Mouse (Mus musculus): ENCODE measurements around the gene Samm50.
"Not testable (repeated sequence)": the region's sequence is repeated elsewhere in the genome, so short reads cannot be mapped to it uniquely, and the experiment has no call there.

The Samm50 gene

GRCm38 (mm10) chr15:84192058-84192791 lies at the start of gene Samm50:
Samm50 (plus strand) TSS chr15:84192241.
- DNase-seq (ENCODE audit: low spot score in 2 of 2) = peak; percentile 87 to 94

- no peak for DNase-seq (ENCODE audit: low spot score in 2 of 2)
Measured at GRCm38 (mm10) chr15:84156158-84156557, 35.9 kb upstream of the Samm50 start.

- DNase-seq (ENCODE audit: low spot score in 2 of 2) = not testable (repeated sequence)
Measured at GRCm38 (mm10) chr15:84157530-84157929, 34.5 kb upstream of the Samm50 start.

GRCm38 (mm10) chr15:84161871-84162270 lies 30.2 kb upstream of the Samm50 start:
- DNase-seq (ENCODE audit: low spot score in 2 of 2) = no peak

GRCm38 (mm10) chr15:84166818-84167217 lies 25.2 kb upstream of the Samm50 start:
- no peak for DNase-seq (ENCODE audit: low spot score in 2 of 2)

GRCm38 (mm10) chr15:84167600-84167999 lies 24.4 kb upstream of the Samm50 start, which contains the start of gene Pnpla3:
Pnpla3 (plus strand) TSS chr15:84167837.
- peak; percentile 92 to 97 for DNase-seq (ENCODE audit: low spot score in 2 of 2)

- DNase-seq (ENCODE audit: low spot score in 2 of 2) = peak in 1 of 2 experiments; percentile 22
Measured at GRCm38 (mm10) chr15:84168170-84169161, 23.6 kb upstream of the Samm50 start.

- DNase-seq (ENCODE audit: low spot score in 2 of 2) = no peak
Measured at GRCm38 (mm10) chr15:84169511-84169910, 22.5 kb upstream of the Samm50 start.

DNA sequence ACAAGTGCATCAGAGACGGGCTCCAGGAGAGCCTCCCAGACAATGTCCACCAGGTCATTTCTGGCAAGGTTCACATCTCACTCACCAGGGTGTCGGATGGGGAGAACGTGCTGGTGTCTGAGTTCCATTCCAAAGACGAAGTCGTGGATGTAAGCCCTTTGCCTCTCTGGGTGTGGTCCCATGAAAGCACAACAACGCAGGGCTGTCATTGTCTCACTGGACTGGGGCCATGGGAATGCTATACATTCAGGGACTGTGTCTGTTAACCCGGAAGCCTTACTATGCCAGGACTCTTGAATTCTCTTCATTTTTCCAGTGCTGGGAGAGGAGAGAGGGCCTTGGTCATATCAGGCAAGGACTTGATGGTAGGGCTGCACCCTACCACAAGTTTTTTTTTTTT lies 20.9 kb upstream of the Samm50 start:
- DNase-seq (ENCODE audit: low spot score in 2 of 2) = no peak

DNA sequence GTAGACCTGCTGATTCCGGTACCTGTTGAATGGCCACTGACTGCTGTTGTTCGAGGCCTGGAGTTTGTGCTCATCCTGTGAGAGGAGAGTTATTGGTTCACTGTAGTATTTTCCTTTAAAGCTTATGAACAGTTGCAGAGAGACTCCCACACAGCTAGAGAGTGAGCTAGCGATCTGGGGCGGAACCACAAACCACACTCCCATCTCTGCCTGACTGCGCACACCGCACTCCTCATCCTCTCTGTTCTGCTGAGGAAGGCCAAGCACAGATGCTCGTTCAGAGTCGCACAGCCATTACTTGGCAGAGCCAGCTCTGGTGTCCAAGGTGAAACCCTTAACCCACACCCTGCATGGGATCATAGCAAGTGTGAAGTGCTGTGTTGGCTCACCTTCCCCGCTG lies 13.3 kb upstream of the Samm50 start:
- DNase-seq (ENCODE audit: low spot score in 2 of 2) = no peak

DNA sequence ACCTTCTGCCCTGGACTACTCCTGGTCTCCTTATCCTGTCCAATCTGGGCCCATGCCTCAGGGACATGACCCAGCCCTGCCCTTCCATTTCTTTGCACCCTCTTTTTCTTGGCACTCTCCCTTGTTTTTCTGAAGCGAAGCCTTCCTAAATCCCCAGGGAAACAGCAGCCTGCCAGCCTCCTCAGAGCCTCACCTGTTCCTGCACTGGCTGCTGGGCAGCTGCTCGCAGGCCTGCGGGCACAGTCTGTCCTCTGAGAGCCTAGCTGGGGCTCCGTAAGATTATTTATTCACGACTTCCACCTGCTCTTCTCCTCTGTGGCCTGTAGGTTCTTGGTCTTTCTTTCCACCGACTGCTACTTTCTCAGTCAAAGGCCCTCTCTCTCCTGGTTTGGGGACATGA lies 10.0 kb upstream of the Samm50 start:
- no peak for DNase-seq (ENCODE audit: low spot score in 2 of 2)

GRCm38 (mm10) chr15:84183967-84184366 lies 8.1 kb upstream of the Samm50 start:
- no peak for DNase-seq (ENCODE audit: low spot score in 2 of 2)

GRCm38 (mm10) chr15:84186196-84186595 lies 5.8 kb upstream of the Samm50 start:
- no peak for DNase-seq (ENCODE audit: low spot score in 2 of 2)

DNA sequence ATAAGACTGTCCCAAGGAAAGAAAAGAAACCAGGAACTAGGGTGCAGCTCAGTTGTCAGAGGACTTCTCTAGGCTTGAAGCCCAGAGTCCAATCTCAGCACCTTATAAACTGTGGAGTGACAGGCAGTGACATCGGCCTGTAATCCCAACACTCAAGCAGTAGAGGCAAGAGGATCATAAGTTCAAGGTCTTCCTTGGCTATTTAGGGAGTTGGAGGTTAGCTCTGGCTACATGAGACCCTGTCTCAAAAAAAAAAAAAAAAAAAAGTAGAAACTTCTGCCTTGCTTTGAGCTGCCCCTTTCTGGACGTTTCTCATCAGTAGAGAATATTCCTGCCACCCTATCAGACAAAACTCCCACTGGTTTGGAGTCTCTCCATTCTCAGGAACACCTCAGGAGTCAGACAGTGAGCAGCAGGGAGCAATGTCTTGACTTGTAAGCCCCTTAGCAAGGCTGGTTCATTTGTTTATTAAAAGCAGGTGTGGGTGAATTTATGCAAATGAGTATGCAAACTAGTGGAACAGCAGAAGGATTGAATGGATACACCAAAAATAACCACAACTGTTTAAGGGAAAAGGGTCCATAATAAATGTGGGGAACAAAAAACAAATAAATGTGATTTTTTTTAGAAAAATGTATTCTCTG lies 3.0 kb upstream of the Samm50 start:
- no peak for DNase-seq (ENCODE audit: low spot score in 2 of 2)

- no peak for DNase-seq (ENCODE audit: low spot score in 2 of 2)
Measured at GRCm38 (mm10) chr15:84189881-84190280, 2.2 kb upstream of the Samm50 start.

GRCm38 (mm10) chr15:84191724-84192057 lies 350 bp upstream of the Samm50 start:
- DNase-seq (ENCODE audit: low spot score in 2 of 2) = no peak

DNA sequence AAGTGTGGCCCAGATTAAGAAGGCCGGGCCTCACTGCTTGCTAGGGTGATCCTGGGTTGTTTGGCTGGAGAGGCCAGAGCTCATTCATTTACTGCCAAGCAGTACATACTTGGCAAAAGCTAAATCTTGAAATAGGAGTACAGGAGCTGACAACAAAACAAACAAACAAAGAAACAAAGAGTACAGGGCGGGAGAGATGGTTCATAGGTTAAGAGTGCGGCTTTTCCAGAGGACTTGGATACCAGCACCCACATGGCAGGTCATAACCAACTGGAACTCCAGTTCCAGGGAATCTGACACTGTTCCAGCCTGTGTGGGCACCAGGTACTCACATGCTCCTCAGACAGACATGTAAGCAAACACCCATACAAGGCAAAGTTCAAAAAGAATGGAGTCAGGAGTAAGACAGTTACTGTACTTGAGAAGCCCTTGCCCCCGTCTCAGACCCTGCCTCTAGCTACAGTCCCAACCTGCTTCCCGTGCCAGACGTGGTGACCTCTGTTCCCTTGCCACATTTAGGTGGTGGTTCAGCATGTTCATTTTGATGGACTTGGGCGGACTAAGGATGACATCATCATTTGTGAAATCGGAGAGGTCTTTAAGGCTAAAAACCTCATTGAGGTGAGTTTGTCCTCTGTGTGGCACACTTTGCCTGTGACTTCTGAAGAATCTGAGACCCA lies 4.6 kb downstream of the Samm50 start:
- DNase-seq (ENCODE audit: low spot score in 2 of 2) = no peak

DNA sequence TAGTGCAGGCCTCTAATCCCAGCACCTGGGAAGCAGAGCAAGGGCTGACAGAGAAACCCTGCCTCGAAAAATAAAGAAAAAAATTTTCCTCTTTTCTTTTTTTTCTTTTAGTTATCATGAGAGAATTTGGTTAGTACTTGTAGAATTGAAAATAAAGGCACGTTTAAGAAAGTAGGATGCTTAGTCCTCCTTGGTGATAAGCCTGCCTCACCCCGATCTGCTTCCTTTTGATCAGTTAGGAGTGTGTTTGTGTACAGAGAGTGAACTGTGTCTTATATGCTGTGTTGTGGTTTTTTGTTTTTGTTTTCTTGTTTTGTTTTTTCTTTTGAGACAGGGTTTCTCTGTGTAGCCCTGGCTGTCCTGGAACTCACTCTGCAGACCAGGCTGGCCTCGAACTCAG lies 15.3 kb downstream of the Samm50 start:
- DNase-seq (ENCODE audit: low spot score in 2 of 2) = no peak

- no peak for DNase-seq (ENCODE audit: low spot score in 2 of 2)
Measured at GRCm38 (mm10) chr15:84209517-84210412, 17.7 kb downstream of the Samm50 start.

DNA sequence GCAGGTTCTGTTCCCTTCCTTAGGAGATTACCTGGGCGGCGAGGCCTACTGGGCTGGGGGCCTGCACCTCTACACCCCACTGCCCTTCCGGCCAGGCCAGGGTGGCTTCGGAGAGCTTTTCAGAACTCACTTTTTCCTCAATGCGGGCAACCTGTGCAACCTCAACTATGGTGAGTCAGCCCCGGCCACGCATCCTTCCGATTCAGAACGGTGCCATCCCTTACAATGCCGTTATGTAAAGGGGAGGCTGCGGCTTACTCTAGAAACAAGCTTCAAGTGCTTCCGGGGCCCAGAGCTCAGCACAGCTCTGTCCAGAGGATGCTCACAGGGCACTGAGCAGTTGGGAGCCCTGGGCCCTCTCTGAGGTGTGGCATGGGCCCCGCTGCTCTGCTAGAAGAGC lies 18.4 kb downstream of the Samm50 start:
- no peak for DNase-seq (ENCODE audit: low spot score in 2 of 2)

GRCm38 (mm10) chr15:84210941-84211340 lies 18.9 kb downstream of the Samm50 start:
- no peak for DNase-seq (ENCODE audit: low spot score in 2 of 2)

Data from left cerebral cortex, adult 9 months (tissue).